Mouse (Mus musculus) monocyte, adult 2 months (primary cell): ENCODE results near the gene Rock2.

Source experiments
- DNase-seq, 2 experiments: peaks; one replicate each; pipeline ENCODE4 v3.0.0; 2022; ENCODE audit warnings: low spot score in 2 of 2, low read depth in 1 of 2

Gene Rock2

DNA sequence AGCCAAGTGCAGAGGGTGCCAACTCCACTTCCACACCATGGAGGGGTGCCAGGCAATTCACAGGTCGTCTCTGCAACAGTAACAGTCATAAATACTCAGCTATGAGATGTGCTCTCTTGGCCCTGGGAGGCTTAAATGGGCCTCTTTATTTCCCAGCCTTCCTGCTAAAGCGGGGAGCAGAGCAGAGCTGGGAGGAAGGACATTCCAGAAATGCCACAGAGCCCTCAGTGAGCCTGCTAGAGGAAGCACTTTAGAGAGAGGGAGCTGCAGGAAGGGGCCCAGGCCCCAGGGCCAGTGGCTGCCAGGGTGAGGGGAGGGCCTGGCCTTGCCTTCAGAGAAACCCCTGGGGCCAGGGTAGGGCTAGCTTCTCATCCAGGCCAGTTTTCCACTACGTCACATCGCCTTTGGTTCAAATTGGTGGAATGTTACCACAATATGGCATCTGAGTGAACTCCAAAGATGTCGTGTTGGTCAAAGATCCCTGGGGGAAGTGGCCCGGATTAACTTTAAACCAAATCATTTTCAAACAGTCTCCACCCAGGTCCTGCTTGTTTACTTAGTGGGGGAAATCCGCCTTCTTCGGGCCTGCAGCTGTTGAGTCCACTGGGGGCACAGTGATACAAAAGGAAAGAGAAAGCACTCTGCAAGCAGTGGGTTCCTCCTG is 24.2 kb upstream of the Rock2 start:
- peak in 1 of 2 experiments; percentile 5 for DNase-seq

- DNase-seq: no peak
Observed at GRCm38 (mm10) chr12:16872006-16872405, 22.7 kb upstream of the Rock2 start.

GRCm38 (mm10) chr12:16872926-16873464 is 21.7 kb upstream of the Rock2 start:
- no peak for DNase-seq

- DNase-seq: no peak
Observed at GRCm38 (mm10) chr12:16873549-16873948, 21.1 kb upstream of the Rock2 start.

DNA sequence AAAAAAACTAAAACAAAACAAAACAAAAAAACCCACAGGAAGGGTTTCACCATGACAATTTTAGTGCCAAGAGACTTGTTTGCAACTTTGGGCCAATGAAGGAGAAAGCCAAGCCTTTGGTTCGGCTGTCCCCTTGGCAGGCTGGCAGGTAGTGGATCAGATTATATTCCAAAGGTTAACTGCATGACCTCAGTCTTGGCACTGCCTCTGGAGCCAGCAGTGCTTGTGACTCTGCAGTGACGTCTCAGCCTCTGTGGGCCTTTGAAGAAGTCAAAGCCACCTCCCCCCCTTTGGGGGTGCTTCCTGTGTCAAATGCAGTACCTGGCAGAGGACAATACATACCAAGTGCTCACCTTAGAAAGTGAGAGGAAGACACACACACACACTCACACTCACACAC is 20.6 kb upstream of the Rock2 start:
- DNase-seq: no peak

DNA sequence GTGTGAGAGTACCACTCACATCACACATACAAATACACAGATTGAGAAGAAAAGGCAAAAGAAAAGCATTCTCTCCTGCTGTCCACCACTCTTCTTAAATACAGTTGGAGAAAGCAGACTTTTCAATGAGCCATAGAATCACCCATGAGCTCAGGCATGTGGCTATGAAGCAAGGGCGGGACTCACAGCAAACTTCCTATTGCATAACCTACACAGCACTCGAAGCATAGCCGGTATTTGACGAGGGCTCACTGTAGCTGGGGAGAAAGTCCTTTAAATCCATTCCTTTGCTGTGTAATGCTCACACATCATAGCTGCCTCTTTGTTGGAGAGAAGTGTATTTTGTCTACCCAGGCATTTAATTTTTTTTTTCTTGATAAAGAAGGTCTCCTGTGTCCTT is 19.4 kb upstream of the Rock2 start:
- peak in 1 of 2 experiments; percentile 19 for DNase-seq

- no peak for DNase-seq
Observed at GRCm38 (mm10) chr12:16875678-16876077, 19.0 kb upstream of the Rock2 start.

- no peak for DNase-seq
Observed at GRCm38 (mm10) chr12:16876667-16877066, 18.0 kb upstream of the Rock2 start.

GRCm38 (mm10) chr12:16877141-16877540 is 17.6 kb upstream of the Rock2 start:
- no peak for DNase-seq

- DNase-seq: no peak
Observed at GRCm38 (mm10) chr12:16877679-16878078, 17.0 kb upstream of the Rock2 start.

- no peak for DNase-seq
Observed at GRCm38 (mm10) chr12:16879369-16879768, 15.3 kb upstream of the Rock2 start.

DNA sequence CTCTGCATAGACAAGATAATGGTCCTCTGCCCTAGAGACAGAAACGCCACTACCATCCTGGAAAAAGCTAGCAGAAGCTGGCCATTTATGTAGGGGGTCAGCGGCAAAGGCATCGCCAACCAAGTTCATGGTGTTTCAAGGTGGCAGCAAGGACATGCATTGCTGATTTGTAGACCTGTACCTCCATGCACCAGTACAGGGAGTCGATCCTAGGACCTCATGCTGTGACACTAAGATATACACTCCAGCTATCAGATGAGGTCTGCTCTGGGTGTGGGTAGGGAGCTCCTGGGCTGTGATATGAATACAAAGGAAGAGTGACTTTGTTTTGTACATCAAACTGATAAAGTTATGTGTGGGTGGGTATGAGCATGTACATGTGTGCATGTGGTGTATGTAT is 14.6 kb upstream of the Rock2 start:
- no peak for DNase-seq

DNA sequence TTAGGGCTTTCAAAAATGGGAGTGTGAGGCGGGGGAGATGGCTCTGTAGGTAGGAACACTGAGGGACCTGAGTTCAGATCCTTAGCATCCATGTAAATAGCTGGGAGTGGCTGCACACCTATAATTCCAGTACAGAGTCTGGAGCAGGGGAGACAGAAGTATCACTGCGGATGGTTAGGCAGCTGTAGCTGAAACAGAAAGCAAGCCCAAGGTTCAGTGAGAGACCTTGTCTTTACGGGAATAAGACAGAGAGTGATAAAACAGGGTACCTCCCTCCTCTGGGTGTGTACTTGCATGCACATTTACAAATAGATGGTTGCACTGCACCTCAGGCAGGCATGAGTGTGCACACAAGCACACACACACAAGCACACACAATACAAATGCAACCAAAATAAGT is 12.3 kb upstream of the Rock2 start:
- no peak for DNase-seq

DNA sequence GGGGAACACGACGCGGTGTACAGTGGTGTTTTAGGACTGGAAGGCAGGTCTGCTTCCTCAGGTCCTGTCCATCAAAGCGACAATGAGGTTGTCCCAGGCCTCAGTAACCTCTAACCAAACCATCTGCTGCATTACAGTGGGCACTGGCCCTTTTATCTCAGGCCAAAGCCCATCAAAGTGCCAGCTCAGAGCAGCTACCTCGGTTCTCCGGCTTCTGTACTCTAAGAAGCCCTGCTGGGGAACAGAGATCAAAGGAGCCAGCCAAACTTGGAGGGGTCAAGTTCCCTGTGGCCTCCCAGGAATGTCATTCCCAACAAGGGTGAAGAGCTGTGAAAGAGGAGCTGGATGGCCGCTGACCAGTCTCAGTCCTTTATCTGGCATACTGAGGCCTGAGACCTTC is 11.6 kb upstream of the Rock2 start:
- no peak for DNase-seq

GRCm38 (mm10) chr12:16884534-16884933 is 10.2 kb upstream of the Rock2 start:
- no peak for DNase-seq

- no peak for DNase-seq
Observed at GRCm38 (mm10) chr12:16886354-16886753, 8.3 kb upstream of the Rock2 start.

DNA sequence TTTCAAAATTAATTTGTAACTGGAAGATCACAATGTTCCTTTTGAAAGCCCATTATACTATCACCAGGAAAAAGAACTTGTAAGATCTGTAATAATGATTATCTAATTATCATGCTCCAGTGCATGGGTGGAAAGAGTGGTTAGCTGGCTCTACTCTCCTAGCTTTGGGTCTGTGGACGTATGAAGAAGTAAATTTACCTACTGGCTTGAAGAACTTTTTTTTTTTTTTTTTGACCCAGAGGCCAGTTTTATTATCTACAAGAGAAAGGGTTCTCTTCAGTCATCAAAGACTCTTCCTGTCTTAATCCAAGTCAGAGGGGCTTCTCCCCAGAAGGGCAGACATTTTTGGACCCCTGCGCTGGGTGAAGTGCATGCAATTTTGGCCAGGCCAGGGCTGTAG is 1.7 kb upstream of the Rock2 start:
- DNase-seq: no peak

GRCm38 (mm10) chr12:16893656-16894395 is 869 bp upstream of the Rock2 start:
- DNase-seq: peak in 1 of 2 experiments; percentile 55

DNA sequence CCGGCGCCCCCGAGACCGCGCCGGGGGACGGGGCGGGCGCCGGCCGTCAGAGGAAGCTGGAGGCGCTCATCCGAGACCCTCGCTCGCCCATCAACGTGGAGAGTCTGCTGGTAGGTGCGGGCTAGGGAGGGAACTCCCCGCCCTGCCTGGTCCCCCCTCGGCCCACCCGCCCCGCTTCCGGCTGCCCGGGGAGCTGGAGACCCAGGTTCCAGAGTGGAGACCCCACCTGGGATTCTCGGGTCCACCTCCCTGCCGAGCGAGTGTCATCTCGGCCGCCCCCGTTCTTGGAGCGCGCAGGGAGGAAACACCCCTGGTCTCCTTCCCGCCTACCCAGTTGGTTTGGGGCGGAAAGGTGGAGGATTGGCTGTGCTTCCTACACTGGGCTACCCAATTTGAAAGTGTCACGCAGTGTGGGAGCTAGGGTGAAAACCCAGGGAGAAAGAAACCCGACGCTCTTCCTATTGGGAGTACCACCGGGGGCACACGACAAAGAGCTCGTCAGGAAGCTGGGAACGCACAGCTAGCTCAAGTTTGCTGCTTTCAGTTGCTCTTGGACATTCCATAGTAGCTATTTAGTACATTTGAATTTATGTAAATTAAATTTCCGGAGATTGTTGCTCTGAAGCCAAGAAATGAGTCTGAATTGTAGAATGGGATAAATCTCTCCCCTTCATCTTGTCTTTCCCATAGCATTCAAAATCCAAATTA is 680 bp downstream of the Rock2 start:
- no peak for DNase-seq

GRCm38 (mm10) chr12:16896073-16896789 is 1.5 kb downstream of the Rock2 start:
- no peak for DNase-seq

DNA sequence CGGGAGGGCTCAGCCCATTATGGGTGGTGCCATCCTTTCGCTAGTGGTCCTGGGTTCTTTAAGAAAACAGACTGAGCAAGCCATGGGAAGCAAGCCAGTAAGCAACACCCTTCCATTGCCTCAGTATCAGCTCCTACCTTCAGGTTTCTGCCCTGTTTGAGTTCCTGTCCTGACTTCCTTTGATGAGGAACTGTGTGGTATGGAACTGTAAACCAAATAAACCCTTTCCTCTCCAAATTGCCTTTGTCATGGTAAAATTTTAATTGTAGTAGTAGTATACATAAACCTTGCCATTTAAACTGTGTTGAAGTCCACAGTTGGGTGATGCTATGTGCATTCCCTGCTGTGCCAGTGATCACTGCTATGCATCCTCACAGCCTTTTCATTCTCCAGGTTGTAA is 2.5 kb downstream of the Rock2 start:
- DNase-seq: no peak
